Mouse (Mus musculus): ENCODE measurements at regions not wholly inside any gene's neighbourhood (a gene's known extent, or its start where the extent isn't known, plus 50 kb on each side); places are given as distances from the start of the nearest gene placed in this dataset.

GRCm38 (mm10) chr4:28523343-28523742 is 289.6 kb upstream of the Epha7 start:
- no peaks in the 10 kb centered on the region for H3K9me3 ChIP-seq (ENCODE audit: control insufficient read depth, low read length)
- WGBS = 68% methylated on average over 8 of the region's 8 CpGs
- H3K4me2 ChIP-seq (ENCODE audit: low read depth, low read length) = no peak overlapping the region
- H3K4me3 ChIP-seq (ENCODE audit: low read length) = no peak overlapping the region
- no peak overlapping the region for H3K27ac ChIP-seq (ENCODE audit: low read length)
- H3K27me3 ChIP-seq (ENCODE audit: control insufficient read depth, insufficient read depth, low read depth, low read length) = no peaks in the 10 kb centered on the region
- no peak overlapping the region for H3K9ac ChIP-seq (ENCODE audit: low read length)
- no peaks in the 10 kb centered on the region for H3K4me1 ChIP-seq (replicated peaks; ENCODE audit: control insufficient read depth, insufficient read depth, low read length)
- no peaks in the 10 kb centered on the region for H3K36me3 ChIP-seq (ENCODE audit: control insufficient read depth, insufficient read depth, low read length)
- no peak for ATAC-seq (ENCODE audit: low read depth)

GRCm38 (mm10) chr4:28542218-28542617 is 270.7 kb upstream of the Epha7 start:
- Histone ChIP-seq H3K9ac (ENCODE audit: low read length) (no peak overlapping the region), H3K36me3 (ENCODE audit: control insufficient read depth, insufficient read depth, low read length) (no peaks in the 10 kb centered on the region), H3K9me3 (ENCODE audit: control insufficient read depth, low read length) (no peaks in the 10 kb centered on the region), H3K4me1 (replicated peaks; ENCODE audit: control insufficient read depth, insufficient read depth, low read length) (peaks cover 4% of the 10 kb centered on the region; the same call in 1 of the 2 replicates), H3K4me3 (ENCODE audit: low read length) (no peak overlapping the region), H3K27me3 (ENCODE audit: control insufficient read depth, insufficient read depth, low read depth, low read length) (no peaks in the 10 kb centered on the region), H3K27ac (ENCODE audit: low read length) (peak overlapping the region; percentile 47; the same call in 1 of the 2 replicates), H3K4me2 (ENCODE audit: low read depth, low read length) (no peak overlapping the region)
- 5% methylated on average over 1 of the region's 1 CpGs for WGBS
- ATAC-seq (ENCODE audit: low read depth) = peak; percentile 38

- peaks cover 4% of the 10 kb centered on the region; the same call in 1 of the 2 replicates for H3K4me1 ChIP-seq (replicated peaks; ENCODE audit: control insufficient read depth, insufficient read depth, low read length)
- no peak overlapping the region for H3K4me2 ChIP-seq (ENCODE audit: low read depth, low read length)
- 32% methylated on average over 1 of the region's 1 CpGs for WGBS
- no peak overlapping the region for H3K4me3 ChIP-seq (ENCODE audit: low read length)
- no peaks in the 10 kb centered on the region for H3K27me3 ChIP-seq (ENCODE audit: control insufficient read depth, insufficient read depth, low read depth, low read length)
- peak overlapping the region; percentile 41 for H3K27ac ChIP-seq (ENCODE audit: low read length)
- no peak overlapping the region for H3K9ac ChIP-seq (ENCODE audit: low read length)
- no peaks in the 10 kb centered on the region for H3K36me3 ChIP-seq (ENCODE audit: control insufficient read depth, insufficient read depth, low read length)
- H3K9me3 ChIP-seq (ENCODE audit: control insufficient read depth, low read length) = no peaks in the 10 kb centered on the region
- peak; percentile 31; the same call in 1 of the 2 replicates for ATAC-seq (ENCODE audit: low read depth)
Observed at GRCm38 (mm10) chr4:28542696-28543328, 270.1 kb upstream of the Epha7 start.

- Histone ChIP-seq H3K27ac (ENCODE audit: low read length) (no peak overlapping the region), H3K27me3 (ENCODE audit: control insufficient read depth, insufficient read depth, low read depth, low read length) (no peaks in the 10 kb centered on the region), H3K9ac (ENCODE audit: low read length) (no peak overlapping the region), H3K9me3 (ENCODE audit: control insufficient read depth, low read length) (no peaks in the 10 kb centered on the region), H3K36me3 (ENCODE audit: control insufficient read depth, insufficient read depth, low read length) (no peaks in the 10 kb centered on the region), H3K4me1 (replicated peaks; ENCODE audit: control insufficient read depth, insufficient read depth, low read length) (no peaks in the 10 kb centered on the region), H3K4me3 (ENCODE audit: low read length) (no peak overlapping the region), H3K4me2 (ENCODE audit: low read depth, low read length) (no peak overlapping the region)
- no peak for ATAC-seq (ENCODE audit: low read depth)
- WGBS = 34% methylated on average over 6 of the region's 6 CpGs
Observed at GRCm38 (mm10) chr4:28548231-28548836, 264.6 kb upstream of the Epha7 start.

GRCm38 (mm10) chr4:28571092-28571770 is 241.7 kb upstream of the Epha7 start:
- WGBS = 47% methylated on average over 4 of the region's 4 CpGs
- H3K4me1 ChIP-seq (replicated peaks; ENCODE audit: control insufficient read depth, insufficient read depth, low read length) = no peaks in the 10 kb centered on the region
- peak; percentile 51 for ATAC-seq (ENCODE audit: low read depth)

GRCm38 (mm10) chr4:28588745-28589530 is 224.0 kb upstream of the Epha7 start:
- Histone ChIP-seq H3K4me3 (ENCODE audit: low read length) (no peak overlapping the region), H3K36me3 (ENCODE audit: control insufficient read depth, insufficient read depth, low read length) (no peaks in the 10 kb centered on the region), H3K9me3 (ENCODE audit: control insufficient read depth, low read length) (no peaks in the 10 kb centered on the region), H3K4me1 (replicated peaks; ENCODE audit: control insufficient read depth, insufficient read depth, low read length) (no peaks in the 10 kb centered on the region; the same call in 1 of the 2 replicates), H3K27me3 (ENCODE audit: control insufficient read depth, insufficient read depth, low read depth, low read length) (no peaks in the 10 kb centered on the region), H3K9ac (ENCODE audit: low read length) (no peak overlapping the region), H3K27ac (ENCODE audit: low read length) (no peak overlapping the region), H3K4me2 (ENCODE audit: low read depth, low read length) (no peak overlapping the region)
- 49% methylated on average over 12 of the region's 12 CpGs for WGBS
- ATAC-seq (ENCODE audit: low read depth) = peak; percentile 26

More at GRCm38 (mm10) chr4:28571092-28571770, 241.7 kb upstream of the Epha7 start:
- H3K9ac ChIP-seq (ENCODE audit: low read length) = no peak overlapping the region
- no peaks in the 10 kb centered on the region for H3K9me3 ChIP-seq (ENCODE audit: control insufficient read depth, low read length)
- H3K27ac ChIP-seq (ENCODE audit: low read length) = no peak overlapping the region
- no peaks in the 10 kb centered on the region for H3K27me3 ChIP-seq (ENCODE audit: control insufficient read depth, insufficient read depth, low read depth, low read length)
- H3K4me3 ChIP-seq (ENCODE audit: low read length) = no peak overlapping the region
- H3K36me3 ChIP-seq (ENCODE audit: control insufficient read depth, insufficient read depth, low read length) = no peaks in the 10 kb centered on the region
- H3K4me2 ChIP-seq (ENCODE audit: low read depth, low read length) = no peak overlapping the region

Measured in lung, embryonic 16.5 days (tissue).